Mouse (Mus musculus) spleen, adult 2 months (tissue): ENCODE results near the gene Foxc2.

ENCODE experiments used
- CTCF ChIP-seq: fragments of 200-500 bp; IDR thresholded peaks from 2 replicates; pipeline ENCODE4 v1.5.1; 2011; ENCODE audit warnings: mild to moderate bottlenecking, inconsistent platforms; ENCODE audit not compliant: insufficient read depth, insufficient read length, insufficient replicate concordance; ENCODE audit errors: extremely low read depth
- POLR2A ChIP-seq: fragments of 200-500 bp; IDR thresholded peaks from 2 replicates; pipeline ENCODE4 v1.6.1; 2011; ENCODE audit warnings: low read depth, low read length, inconsistent platforms

DNA sequence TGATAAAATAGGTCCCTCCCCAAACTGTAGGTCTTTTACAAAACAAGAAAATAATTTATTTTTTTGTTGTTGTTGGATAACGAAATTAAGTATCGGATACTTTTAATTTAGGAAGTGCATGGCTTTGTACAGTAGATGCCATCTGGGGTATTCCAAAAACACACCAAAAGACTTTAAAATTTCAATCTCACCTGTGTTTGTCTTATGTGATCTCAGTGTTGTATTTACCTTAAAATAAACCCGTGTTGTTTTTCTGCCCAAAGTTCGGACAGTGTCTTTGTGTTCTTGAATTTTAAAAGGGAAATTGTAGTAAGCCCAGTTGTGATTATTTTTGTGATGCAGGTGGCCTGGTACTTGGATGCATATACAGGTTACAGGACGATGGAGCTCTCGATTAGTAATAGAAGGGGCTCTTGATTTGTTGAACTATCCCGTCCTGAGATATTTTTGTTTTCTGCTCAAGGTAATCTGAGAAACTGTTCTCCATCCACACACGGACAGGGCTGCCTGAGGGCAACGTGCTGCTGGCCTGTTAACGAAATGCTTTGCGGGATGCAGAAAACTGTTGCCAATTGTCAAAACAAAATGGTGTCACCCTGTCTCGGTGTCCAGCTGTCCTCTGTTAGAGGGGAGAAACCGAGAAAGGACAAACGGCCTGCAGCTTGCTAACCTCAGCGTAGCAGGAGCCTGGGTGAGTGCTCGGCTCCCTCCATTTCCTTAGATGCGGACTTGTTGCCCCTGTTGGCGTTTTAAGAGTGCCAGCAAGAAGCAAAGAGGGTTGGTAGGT is 2.9 kb downstream of the Foxc2 start:
- TF ChIP-seq CTCF (no peak), POLR2A (no peak)
